Mouse (Mus musculus): ENCODE measurements around the gene Gm15217. TPM values are rescaled to one million over a fixed set of nuclear protein-coding genes. Genes with fewer than 3 reads are reported as not detected.

Gene Gm15217
- polyA plus RNA-seq, 1 experiment, result not detected

DNA sequence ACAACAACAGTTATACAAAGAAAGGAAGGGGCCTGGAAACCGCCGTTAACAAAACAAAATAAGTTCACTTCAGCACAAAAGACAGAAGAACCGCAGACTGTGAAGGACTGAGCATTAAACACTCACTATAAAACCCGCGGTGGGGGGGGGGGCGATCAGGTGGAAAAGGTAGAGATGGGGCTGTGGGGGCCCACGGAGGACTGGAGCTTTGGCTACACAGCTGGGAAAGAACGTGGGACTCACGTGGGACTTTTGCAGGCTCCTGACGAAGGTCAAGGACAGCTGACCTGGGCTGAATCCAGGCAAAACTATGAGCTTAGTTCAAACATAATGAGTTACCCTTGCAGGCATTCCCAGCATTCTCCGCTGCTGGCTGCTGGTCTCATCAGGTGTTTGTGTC lies 40.1 kb downstream of the Gm15217 start:
- peaks cover 3% of the 10 kb centered on the region; the same call in 1 of the 2 replicates for H3K4me1 ChIP-seq (ENCODE audit: control insufficient read depth, insufficient read depth, insufficient read length, low read length)
- H3K27ac ChIP-seq (replicated peaks; ENCODE audit: low read depth, low read length), result no peak overlapping the region
- no peak overlapping the region for H3K4me3 ChIP-seq (ENCODE audit: insufficient read depth, low read depth, low read length)

DNA sequence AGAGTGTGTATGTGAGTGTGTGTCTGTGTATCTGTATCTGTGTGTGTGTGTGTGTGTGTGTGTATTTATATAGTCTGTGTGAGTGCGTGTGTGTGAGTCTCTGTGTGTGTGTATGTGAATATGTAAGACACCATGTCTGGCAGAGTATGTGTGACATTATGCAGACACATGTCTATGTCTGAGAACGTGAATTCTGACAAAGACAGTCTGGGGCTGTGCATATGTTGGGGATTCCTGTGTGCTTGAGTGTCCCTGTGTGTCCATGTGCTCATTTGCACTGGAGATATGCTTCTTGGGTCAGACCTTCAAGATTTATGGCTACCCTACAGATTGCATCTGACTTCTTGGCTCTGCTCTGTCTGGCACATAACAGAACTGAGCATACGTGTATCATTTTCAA lies 42.6 kb downstream of the Gm15217 start:
- Histone ChIP-seq H3K27ac (replicated peaks; ENCODE audit: low read depth, low read length) (no peak overlapping the region), H3K4me3 (ENCODE audit: insufficient read depth, low read depth, low read length) (no peak overlapping the region), H3K4me1 (ENCODE audit: control insufficient read depth, insufficient read depth, insufficient read length, low read length) (peaks cover 3% of the 10 kb centered on the region; the same call in 1 of the 2 replicates)

DNA sequence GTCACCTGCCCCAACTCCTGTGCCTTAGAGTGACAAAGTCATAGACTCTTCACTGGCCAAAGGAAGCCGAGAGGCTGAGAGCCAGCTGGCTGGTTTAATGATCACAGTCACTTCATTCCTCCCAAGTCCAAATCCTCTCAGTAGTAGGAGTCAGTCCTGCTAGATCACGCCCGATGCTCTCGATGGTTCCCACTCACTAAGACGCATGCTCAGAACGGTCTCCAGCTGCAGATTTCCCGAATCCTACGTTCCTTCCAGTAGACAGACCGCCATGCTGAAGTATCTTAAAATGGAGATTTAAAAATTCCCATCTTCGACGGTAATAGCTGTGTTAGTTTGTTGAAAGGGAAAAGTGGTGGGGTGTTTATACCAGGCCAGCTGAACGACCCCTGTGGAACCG lies 48.0 kb downstream of the Gm15217 start:
- H3K4me1 ChIP-seq (ENCODE audit: control insufficient read depth, insufficient read depth, insufficient read length, low read length), result no peaks in the 10 kb centered on the region
- H3K27ac ChIP-seq (replicated peaks; ENCODE audit: low read depth, low read length), result no peak overlapping the region
- no peak overlapping the region for H3K4me3 ChIP-seq (ENCODE audit: insufficient read depth, low read depth, low read length)

DNA sequence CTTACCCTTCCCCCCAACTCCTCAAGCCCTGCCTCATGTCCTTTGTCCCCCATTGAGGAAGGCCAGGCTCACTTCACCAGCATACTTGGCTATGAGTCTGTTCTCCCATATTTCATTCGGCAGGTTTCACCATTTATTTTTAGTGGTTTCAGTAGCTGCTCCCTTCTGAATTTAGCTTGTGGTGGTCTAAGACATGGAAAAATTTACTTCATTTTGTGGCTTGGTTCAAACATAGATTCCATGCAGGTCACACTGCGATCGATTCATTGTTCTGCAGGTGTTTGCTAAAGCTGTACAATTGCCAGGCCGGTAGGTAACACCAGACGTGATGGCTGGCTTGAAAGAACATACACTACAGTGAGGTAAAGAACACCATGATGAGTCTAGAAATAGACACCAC lies 51.0 kb downstream of the Gm15217 start:
- no peaks in the 10 kb centered on the region for H3K4me1 ChIP-seq (ENCODE audit: control insufficient read depth, insufficient read depth, insufficient read length, low read length)
- H3K27ac ChIP-seq (replicated peaks; ENCODE audit: low read depth, low read length), result no peak overlapping the region

More for the DNA sequence above, 51.0 kb downstream of the Gm15217 start:
- no peak overlapping the region for H3K4me3 ChIP-seq (ENCODE audit: insufficient read depth, low read depth, low read length)

Other genes with a start within 250 kb of the Gm15217 start
- 1.6 TPM in 1 of 2 replicates, not detected in the other for gene Bmp4, start 11.3 kb downstream of the Gm15217 start, polyA plus RNA-seq (2012; ENCODE audit: insufficient read depth, insufficient read length, missing spikeins)